Mouse (Mus musculus): ENCODE data around the gene Sft2d1.
"Not testable (repeated sequence)": the region's sequence is repeated elsewhere in the genome, so short reads cannot be mapped to it uniquely, and the experiment has no call there.

Sft2d1 gene

GRCm38 (mm10) chr17:8310838-8311614 lies at the start of gene Sft2d1:
Gene Sft2d1, plus strand, starts transcription at chr17:8311102.
- DNase-seq (ENCODE audit: low spot score) = peak; percentile 84

- DNase-seq (ENCODE audit: low spot score) = not testable (repeated sequence)
Measured at GRCm38 (mm10) chr17:8264638-8265037, 46.3 kb upstream of the Sft2d1 start.

- no peak for DNase-seq (ENCODE audit: low spot score)
Measured at GRCm38 (mm10) chr17:8272054-8272749, 38.7 kb upstream of the Sft2d1 start.

- DNase-seq (ENCODE audit: low spot score) = no peak
Measured at GRCm38 (mm10) chr17:8272951-8273350, 38.0 kb upstream of the Sft2d1 start.

- DNase-seq (ENCODE audit: low spot score) = no peak
Measured at GRCm38 (mm10) chr17:8276071-8276470, 34.8 kb upstream of the Sft2d1 start.

GRCm38 (mm10) chr17:8276680-8277079 lies 34.2 kb upstream of the Sft2d1 start:
- DNase-seq (ENCODE audit: low spot score) = no peak

GRCm38 (mm10) chr17:8277266-8277665 lies 33.6 kb upstream of the Sft2d1 start:
- no peak for DNase-seq (ENCODE audit: low spot score)

- DNase-seq (ENCODE audit: low spot score) = no peak
Measured at GRCm38 (mm10) chr17:8278356-8278755, 32.5 kb upstream of the Sft2d1 start.

- peak; percentile 33 for DNase-seq (ENCODE audit: low spot score)
Measured at GRCm38 (mm10) chr17:8282821-8283525, 27.9 kb upstream of the Sft2d1 start, which contains the start of gene Mpc1. Gene Mpc1, plus strand, starts transcription at chr17:8282904.

GRCm38 (mm10) chr17:8283526-8284253 lies 27.2 kb upstream of the Sft2d1 start:
- peak; percentile 92 for DNase-seq (ENCODE audit: low spot score)

GRCm38 (mm10) chr17:8284254-8284661 lies 26.6 kb upstream of the Sft2d1 start:
- DNase-seq (ENCODE audit: low spot score) = no peak

- DNase-seq (ENCODE audit: low spot score) = no peak
Measured at GRCm38 (mm10) chr17:8285056-8285455, 25.8 kb upstream of the Sft2d1 start.

- no peak for DNase-seq (ENCODE audit: low spot score)
Measured at GRCm38 (mm10) chr17:8286987-8287386, 23.9 kb upstream of the Sft2d1 start.

- DNase-seq (ENCODE audit: low spot score) = no peak
Measured at GRCm38 (mm10) chr17:8289993-8290679, 20.8 kb upstream of the Sft2d1 start.

GRCm38 (mm10) chr17:8290736-8291135 lies 20.2 kb upstream of the Sft2d1 start:
- no peak for DNase-seq (ENCODE audit: low spot score)

GRCm38 (mm10) chr17:8295825-8296224 lies 15.1 kb upstream of the Sft2d1 start:
- DNase-seq (ENCODE audit: low spot score) = no peak

GRCm38 (mm10) chr17:8296313-8296844 lies 14.5 kb upstream of the Sft2d1 start:
- DNase-seq (ENCODE audit: low spot score) = no peak

GRCm38 (mm10) chr17:8297746-8298145 lies 13.2 kb upstream of the Sft2d1 start:
- no peak for DNase-seq (ENCODE audit: low spot score)

GRCm38 (mm10) chr17:8298281-8298680 lies 12.6 kb upstream of the Sft2d1 start:
- DNase-seq (ENCODE audit: low spot score) = no peak

GRCm38 (mm10) chr17:8299524-8299923 lies 11.4 kb upstream of the Sft2d1 start:
- no peak for DNase-seq (ENCODE audit: low spot score)

- DNase-seq (ENCODE audit: low spot score) = no peak
Measured at GRCm38 (mm10) chr17:8301515-8301914, 9.4 kb upstream of the Sft2d1 start.

Data from spleen, adult 12 weeks (tissue).